Mouse (Mus musculus) frontal cortex, postnatal 25 days (tissue): Measurements from ENCODE around the gene Vmn2r121.

Experiments used
- DNase-seq, 2 experiments: peaks; one replicate each; pipeline ENCODE4 v3.0.0; 2022; ENCODE audit warnings: low spot score in 2 of 2

Gene Vmn2r121

DNA sequence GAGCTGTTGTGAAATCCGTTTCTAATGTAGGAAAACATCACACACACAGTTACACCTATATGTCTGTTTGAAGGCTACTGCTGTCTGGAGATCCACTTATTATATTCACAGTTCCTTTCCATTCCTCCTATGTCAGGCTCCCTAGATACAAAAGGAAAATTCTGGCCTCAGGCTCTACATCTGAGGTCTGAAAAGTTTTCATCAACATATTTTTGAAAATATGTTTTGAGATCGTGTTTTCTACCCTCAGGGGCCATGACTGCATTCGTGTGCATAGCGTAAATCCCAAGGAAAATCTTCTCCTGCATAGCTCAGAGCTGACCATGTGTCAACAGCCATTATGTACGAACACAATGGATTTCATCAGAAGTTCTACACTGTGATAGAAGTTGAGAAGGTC lies at the start of gene Vmn2r121:
Gene Vmn2r121 (minus strand): TSS at position 101 of the 400 bp plus-strand sequence.
- no peak for DNase-seq
